Mouse (Mus musculus) right cerebral cortex, postnatal 4 days (tissue): ENCODE data around the gene Srms.
A peak's percentile ranks its signal among the peaks of the same experiment; 100 is the strongest.

ENCODE experiments used
- DNase-seq: peaks from one replicate; pipeline ENCODE4 v3.0.0-alpha.2; 2022

Gene Srms

GRCm38 (mm10) chr2:181159771-181160170, 53.2 kb downstream of the Srms start:
- DNase-seq = peak; percentile 59

GRCm38 (mm10) chr2:181159091-181159514, 53.9 kb downstream of the Srms start:
- DNase-seq = peak; percentile 63

GRCm38 (mm10) chr2:181158471-181158870, 54.5 kb downstream of the Srms start:
- DNase-seq = no peak

DNA sequence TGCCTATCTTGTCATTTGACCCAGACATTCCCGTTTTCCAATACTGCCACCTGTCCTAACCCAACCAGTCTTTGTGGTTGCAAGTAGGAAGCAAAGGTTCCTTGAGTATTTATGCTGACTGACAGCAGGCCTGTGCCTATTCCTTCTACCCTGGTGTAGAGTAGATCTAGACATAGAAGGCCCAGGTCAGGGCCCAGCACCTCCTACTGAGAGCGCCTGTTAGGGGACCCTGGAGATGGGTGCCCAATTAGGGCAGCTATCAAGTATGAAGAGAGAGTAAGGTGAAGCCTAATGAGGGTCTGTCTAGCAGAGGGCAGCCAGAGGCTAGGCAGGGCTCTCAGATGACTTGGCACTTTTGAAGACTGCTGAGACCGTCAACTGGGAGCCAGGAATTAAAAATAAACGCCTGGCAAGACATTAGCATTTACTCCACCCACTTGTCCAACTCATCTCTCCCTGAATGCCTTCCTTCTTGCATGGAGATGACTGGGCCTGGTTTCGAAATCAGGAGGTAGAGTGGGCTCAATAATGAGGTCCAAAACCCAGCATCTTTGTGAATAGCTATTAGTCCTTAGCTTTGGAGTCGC, 55.2 kb downstream of the Srms start:
- no peak for DNase-seq

- DNase-seq = peak; percentile 6
Measured at GRCm38 (mm10) chr2:181157180-181157579, 55.8 kb downstream of the Srms start.

GRCm38 (mm10) chr2:181156248-181157121, 56.5 kb downstream of the Srms start, which contains the start of gene Eef1a2:
Eef1a2 (minus strand) TSS chr2:181157014.
- DNase-seq = peak; percentile 82

DNA sequence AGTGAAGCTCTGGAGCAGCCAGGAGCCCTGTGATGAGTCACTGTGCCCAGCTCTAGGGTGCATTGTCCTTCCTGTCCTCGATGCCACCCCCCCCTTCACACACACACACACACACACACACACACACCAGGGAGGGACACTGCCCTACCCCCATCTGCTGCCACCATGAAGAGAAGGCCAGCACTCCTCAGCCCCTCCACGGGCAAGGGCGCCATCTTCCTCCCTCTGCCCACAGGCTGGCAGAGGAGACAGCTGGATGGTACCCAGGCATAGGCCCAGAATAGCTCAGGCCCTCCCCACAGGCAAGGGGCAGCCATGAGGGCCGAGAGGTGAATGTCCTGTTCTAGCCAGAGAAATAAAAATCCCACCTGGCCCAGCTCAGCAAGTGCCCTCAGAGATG, 57.2 kb downstream of the Srms start:
- peak; percentile 25 for DNase-seq
